Mouse (Mus musculus): Measurements from ENCODE around the gene Pacrg.

Gene Pacrg

DNA sequence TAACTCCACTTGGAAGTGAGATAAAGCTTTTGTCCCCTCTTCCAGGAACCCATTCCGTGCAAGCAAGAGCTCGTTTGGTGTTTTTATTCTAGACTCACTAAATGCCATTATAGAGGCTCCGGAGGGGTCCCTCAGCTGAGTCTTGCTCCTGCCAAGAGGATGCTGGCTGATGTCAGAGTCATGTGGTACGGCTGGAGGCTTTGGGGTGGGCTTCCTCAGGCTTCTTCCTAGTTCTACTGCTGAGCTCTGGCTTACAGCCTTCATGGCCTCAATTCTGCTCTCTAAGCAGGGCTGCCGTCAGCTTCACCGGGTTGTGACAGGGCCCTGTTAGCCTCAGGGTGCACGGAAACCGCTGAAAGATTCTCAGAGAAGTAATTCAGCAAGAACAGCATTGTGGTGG is 305.9 kb downstream of the Pacrg start:
- no peak for DNase-seq

DNA sequence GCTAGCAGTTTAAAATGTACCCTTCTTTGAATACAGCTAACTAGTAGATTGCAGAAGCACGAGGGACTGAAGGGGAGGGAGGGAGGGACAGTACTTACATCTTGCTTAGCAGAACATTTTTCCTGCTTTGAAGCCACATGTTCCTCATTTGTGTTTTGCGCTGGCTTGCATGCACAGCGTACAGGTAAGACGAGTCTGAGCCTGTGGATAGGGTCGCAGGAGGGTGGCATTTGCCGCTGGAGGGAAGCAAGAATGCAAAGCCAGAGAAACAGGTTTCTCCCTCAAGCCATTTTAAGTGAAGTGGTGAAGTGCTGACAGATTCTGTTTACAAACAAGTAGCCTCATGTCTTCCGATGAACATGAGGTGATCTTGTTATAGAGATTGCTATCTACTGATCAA is 306.6 kb downstream of the Pacrg start:
- no peak for DNase-seq

DNA sequence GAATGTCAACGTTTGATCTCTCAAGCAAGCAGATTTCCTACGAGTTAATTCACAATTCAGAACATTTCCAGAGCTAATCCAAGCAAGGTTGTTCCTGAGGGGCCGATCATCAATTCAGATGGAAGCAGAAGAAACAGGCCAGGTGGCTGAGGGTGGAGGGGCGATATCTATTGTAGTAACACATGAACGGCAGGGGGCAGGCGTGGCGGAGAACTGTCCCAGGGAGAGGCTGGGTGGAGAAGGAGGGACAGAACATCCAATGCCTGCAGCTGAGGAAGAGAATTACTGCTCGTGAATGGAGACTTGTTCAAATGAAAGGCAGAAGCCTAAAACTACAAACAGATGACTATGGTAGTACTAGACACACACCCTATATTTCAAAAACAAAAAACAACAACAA is 309.1 kb downstream of the Pacrg start:
- DNase-seq, result peak; percentile 40

DNA sequence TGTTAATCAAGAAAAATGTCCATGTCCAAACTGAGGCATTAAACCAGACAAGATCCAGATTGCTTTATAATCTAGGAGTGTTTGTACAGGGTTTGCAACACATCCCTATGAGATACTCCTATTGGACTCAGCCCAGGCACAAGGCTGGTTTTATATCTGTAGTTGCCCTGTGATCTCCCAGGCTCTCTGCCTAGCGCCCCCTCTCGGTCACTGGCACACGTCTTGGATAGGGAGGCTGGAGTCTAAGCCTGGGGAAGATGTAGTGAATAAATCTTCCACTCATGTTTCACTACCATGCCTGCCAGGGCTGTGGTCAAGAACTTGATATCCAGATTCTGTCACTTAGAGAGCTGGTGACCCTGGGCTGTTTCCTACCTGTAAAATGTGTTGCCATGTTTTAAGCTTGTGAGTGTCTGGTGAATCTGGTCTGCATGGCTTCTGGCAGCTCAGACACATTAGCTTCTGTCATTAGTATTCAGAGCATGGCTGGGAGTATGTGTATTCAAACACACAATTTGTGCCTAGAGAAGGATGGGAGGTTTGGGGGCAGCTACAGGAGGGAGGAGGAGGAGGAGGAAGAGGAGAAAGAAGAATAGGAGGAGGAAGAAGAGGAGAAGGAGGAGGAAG is 310.7 kb downstream of the Pacrg start:
- DNase-seq, result peak; percentile 33

DNA sequence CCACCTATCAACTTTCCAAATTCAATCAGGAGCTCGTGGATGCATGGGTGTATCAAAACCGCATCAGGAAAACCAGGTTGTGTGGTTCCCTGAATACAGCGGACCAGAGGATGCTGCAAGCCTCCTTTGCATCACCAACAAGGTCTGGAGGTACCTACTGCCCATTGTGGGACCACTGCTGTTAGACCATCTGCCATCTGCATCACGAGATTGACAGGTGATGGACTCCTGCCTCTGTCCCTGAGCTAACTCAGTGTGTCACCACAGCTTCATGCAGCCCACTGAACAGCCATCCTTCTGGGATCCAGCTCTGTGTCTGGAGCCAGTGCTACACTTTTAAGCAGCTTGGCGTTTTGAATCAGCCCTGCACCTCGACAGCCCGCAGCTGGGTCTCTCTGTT is 318.8 kb downstream of the Pacrg start:
- no peak for DNase-seq

DNA sequence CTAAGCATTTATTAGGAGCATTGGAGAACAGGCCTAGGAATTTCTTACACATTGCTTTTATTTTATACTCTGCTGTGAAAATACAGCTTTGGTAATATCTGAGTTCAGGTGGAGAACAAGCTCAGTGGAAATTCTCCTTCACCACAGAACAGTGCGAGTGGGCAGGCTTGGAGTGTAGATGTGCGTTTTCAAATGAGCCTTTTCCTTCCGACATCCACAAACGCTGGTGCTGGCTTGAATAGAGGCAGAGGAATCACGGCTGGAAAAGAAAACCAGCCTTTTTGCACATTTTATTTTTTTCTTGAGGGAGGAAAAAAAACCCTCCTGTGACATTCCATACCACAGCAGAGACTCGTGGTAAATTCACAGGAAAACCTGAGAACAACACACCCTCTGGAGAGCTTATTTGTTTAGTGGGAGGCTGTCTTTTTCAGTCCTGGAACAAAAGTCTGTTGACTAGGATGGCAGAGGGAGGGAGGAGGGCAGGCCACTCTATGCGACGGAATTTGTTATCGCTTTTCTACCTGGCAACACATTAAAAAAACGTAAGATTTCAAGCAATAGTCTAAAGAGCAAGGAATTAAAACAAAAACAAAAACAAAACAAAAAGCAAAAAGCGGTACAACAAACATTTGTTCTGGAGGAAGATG is 320.5 kb downstream of the Pacrg start:
- DNase-seq, result no peak

DNA sequence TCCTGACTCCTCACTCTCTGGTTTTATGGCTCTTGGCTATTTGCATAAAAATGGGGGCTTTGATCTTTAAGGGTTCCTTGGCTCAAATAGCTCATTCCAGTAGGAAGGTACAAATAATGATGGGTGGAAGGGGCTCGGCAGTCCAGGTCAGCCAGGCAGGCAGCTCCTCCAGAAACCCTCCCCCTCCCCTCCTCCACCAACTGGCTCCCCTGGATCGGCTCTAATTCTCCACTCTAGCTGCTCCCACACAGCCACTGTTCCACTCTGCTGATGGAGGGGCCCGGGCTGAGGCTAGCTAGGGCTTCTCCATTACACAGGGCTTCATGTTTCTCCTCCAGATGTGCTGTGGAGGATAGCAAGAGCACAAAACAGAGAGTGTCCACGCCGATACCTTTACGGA is 325.3 kb downstream of the Pacrg start:
- no peak for DNase-seq

DNA sequence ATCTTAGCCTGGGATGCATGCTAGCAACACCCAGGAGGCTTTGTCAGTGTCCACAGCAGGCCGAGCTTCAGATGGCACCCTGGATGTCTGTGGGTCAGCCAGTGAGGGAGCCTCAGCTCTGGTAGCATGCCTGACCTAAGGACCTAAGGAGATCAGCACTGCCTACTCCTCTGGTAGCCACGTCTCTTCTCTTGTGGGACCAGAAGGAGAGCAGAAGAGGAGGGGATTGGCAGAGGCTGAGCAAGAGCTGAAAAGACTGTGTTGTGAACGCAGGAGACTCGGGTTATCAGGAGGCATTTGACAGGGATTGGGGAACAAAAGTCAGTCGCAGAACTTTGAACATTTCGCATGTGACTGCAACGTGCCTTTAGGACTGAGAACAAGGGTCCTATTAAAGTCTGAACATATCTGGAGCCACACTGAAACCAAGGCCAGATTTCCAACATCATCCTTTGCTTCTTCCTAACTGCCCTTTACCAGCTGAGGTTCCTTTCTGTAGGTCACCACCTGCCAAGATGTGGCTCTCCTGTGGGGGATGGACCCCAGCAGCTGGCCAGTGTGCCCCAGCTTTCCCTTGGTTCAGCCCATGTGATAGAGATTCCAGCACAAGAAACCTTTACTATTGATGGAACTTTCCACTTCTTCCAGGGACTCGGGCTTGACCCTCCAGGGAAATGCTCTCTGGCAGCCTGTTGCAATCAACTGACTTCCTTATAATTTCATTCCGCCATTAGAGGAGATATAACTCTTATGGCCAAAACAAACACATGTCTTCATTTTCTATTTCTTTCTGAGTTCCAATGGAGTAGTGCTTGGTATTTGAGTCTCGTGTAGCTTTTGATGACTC is 329.0 kb downstream of the Pacrg start:
- no peak for DNase-seq

DNA sequence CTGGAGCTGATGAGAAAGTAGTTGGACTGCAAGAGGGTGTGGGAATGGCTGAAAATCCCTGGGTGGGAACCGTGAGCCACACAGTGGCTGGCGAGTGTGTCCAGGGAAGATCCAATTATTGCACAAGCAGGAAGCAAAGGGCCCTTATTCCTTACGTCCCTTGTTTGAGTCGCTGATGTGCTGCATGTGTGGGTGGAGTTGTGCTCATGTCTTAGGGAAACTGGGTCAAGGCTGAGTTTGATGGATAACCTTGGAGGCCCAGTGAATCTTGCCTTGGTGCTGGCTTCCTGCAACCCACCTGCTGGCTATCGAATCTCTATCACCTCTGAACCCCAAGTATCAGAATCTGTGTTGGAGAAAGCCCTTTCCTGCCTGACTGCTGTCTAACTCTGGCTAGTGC is 329.6 kb downstream of the Pacrg start:
- no peak for DNase-seq

DNA sequence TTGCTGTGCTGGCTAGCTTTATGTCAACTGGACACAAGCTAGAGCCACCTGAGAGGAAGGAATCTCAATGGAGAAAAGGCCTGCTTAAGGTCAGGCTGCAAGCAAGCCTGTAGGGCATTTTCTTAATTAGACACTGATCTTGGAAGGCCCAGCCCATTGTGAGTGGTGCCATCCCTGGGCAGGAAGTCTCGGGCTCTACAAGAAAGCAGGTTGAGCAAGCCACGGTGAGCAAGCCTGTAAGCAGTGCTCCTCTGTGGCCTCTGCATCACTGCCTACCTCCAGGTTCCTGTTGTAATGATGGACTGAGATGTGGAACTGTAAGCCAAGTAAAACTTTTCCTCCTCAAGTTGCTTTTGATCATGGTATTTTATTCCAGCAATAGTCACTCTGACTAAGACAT is 332.0 kb downstream of the Pacrg start:
- no peak for DNase-seq

DNA sequence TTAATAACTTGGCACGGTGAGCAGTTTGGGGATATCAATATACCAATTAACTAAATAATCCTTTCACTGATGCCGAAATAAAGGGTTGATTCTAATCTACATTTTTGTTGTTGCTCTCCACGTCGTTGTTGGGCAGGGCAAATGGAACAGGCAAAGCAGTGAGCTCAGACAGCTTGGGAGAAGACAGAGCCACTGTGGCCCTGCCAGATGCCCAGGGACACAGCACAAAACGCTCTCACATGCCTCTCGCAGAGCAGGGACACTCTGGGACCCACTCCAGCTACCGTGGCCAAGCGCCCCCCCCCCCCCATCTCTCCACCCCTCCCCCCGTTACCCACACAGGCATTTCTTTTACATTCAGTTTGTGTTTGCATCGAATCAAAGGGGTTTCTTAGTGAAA is 332.6 kb downstream of the Pacrg start:
- DNase-seq, result no peak

DNA sequence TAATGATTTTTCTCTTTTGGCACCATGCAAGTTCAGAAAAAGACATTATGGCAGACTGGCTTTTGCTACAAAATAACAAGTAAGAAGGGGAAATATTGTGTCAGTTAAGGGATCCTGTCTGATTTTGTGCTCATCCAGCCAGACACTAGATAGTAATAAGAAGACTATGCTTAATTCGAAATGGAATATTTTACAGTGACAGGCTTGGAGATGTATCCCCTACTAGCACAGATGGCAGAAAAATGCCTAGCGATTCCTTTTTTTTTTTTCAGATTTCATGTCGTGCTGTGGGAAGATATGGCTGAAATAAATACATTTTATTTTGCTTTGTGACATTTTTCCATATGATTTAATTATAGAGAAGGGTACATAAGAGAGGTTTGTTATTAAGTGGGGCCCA is 333.2 kb downstream of the Pacrg start:
- no peak for DNase-seq

DNA sequence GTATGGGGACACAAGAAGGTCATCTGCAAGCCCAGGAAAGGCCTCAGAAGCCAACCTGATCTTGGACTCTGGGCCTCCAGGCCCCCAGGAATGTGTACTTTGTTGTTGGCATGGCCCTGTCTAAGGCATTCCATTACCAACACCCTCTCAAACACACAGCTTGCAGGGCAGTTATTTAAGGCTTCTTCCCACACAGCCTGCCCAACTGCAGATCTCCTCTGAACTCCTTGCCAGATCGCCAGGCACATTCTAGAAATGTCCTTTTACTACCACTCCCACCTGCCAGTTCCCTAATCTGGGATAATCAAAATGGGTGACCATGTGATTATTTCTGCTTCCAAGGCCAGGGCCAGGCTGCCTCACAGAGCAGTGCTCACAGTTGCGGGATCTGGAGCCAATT is 338.7 kb downstream of the Pacrg start:
- DNase-seq, result no peak

DNA sequence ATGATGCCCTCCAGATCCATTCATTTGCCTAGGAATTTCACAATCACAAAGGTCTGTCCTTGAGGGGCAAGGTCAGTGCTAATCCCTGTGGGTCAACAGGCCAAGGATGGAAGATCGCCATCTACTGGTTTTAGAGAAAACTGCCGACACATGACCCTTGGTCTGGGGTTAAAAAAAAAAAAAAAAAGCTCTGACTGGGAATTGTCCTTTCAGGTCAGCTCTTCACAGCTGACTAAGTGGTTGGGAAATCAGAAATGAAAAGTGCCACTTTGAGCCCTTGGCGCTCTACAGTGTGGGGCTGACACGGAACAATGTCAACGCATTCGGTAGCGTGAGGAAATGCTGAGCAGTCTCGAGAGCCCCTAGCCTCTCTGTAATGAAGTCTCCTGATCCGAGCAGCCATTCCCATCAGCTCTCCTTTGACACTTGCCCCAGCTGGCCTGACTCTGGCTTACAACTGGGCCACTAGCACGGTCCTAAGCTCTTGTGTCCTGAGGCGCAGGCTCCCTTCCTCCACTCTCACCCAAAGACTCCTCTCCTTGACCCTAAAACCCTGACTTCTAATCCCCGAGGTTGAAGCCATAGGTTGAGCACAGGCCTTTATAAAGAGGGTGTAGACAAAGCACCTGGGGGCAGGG is 339.2 kb downstream of the Pacrg start:
- DNase-seq, result no peak

DNA sequence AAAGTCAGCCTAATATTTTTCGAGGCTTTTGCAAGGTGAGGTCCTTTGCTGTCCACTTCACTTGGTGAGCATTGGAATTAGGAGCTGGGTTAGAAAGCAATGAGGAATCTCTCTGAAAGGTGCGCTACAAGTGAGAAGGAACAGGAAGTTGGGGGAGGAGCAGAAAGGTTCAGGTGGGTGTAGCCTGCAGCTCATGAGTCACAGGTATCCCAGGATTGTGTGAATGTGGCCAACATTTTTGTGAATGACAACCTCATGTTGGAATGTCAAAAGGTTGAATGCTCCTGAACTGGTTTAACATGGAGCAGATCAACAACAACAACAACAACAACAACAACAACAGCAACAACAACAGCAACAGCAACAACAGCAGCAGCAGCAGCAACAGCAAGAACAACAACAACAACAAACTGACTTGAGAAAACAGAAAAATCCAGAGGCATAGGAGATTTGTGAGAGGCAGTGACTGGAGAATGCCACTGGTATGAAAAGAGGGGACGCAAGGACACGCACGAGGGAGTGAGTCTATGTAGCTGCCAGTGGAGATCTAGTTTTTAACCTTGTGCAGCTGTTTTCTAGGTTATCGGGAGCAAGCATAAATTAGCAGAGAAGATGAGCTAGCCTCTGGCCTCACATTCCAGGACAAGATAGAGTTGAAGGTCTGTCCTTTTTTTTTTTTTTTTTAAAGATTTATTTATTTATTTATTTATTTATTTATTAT is 341.0 kb downstream of the Pacrg start:
- DNase-seq, result no peak

DNA sequence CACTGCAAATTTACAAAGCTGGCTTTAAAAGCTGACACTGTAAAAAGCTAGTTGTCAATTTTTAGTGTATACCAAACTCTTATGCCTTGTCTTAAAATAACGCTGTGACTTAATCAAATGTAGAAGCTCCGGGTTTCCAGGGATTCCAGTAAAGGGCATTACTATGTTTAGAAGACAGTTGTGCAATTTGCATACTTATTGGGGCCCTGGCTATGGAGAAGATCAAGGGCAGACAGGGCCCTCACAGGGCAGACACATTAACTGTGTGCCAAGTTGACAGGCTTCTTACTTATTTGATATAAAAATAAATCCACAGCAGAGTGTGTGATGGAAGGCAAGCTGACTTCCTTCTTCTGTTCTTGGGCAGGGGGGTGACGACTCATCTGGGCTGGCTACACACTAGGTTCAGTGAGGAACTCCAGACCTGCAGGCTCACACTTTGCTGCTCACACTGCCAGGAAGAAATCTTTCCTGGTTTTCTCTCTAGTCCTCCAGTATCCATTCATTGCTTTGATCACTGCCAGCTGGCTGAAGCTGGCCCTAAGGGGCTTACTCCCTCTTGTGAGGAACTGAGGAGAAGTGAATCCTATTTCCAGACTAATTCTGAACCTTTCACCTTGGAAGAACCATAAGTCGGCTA is 342.2 kb downstream of the Pacrg start:
- DNase-seq, result no peak

DNA sequence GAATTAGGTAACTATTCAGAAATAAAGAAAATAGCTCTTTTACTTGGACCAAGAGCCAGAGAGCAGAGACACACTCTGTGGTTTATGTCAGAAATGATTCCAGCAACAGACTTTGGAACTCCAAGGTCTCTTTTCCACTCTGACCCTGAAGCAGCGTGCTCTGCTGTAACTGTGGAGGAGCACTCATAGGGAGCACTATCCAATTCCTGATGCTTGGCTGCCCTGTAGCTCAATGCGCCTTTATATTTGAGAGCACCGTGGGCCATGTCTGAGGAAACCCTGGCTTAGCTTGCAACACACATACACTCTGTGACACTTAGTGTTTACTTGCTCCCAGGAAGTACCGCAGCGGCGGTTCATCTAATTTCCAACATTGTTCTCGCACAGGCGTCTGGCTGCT is 344.0 kb downstream of the Pacrg start:
- DNase-seq, result no peak

DNA sequence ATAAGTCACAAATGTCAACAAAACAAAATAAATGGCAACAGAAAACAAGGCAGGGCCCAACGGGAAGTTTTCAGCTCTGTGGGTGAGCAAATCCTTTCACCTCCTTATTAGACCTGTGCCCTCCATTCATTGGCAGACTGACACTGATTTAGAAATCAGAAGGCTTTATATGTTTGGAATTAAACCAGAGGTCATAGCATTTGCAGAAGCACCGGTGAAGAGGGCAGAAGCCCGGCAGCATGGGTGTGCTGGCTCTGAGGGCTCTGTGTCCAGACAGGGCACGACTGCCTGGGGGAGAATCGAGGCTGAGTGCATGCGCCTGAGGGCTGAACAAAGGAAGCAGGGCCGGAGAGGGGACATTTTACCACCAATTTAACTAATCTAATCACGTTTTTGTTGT is 344.5 kb downstream of the Pacrg start:
- DNase-seq, result no peak

DNA sequence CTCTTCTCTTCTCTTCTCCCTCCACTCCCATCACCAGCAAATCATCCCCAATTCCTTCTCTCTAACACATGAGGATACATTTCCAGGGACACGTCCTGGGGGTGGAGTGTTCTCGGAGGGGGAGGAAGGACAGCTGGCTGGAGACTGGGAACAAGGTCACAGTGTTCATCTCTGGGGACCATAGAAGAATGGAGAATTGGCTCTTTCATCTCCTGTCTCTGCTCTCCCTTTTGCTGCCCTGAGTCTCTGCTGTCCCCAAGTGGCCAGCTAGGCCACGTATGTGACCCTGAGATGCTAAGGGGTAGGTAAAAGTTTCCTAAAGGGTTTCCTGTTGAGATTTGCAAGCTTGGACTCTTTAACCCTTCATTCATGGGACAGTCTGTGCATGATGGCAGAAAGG is 347.0 kb downstream of the Pacrg start:
- DNase-seq, result no peak

DNA sequence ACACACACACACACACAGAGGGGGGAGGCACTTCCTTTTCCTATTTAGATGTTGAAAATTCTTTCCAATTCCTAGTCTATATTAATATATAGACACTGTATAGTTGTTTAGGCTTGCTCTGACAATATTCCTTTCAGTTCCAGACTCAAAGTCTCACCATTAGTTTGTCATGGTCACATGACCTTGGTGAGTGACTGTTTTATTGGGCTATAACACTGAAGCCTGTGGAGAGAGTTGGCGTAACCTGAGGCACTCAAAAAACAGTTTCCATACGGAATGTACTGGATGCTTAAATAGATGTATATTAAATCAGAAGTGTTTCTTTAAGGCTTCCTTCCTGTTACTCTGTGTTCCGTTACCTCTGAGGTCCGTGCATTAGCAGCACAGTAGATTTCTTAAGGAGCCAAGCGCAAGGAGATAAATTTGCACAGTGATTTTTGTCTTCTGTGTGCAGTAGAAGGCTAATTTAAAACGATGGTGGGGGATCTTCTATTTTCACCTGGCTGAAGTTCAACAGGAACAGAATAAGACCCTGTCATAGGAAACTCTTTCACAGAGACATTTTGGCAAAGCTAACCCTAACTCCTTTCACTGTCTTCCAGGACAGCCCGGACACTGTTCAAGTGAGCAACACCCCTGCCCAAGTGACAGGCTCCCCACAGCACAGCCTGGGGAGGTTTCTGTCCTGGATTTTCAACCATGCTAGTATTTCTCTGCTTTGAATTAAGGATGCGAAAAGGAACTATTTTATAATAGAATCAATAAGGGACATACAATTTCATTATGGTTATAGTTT is 349.5 kb downstream of the Pacrg start:
- no peak for DNase-seq

DNA sequence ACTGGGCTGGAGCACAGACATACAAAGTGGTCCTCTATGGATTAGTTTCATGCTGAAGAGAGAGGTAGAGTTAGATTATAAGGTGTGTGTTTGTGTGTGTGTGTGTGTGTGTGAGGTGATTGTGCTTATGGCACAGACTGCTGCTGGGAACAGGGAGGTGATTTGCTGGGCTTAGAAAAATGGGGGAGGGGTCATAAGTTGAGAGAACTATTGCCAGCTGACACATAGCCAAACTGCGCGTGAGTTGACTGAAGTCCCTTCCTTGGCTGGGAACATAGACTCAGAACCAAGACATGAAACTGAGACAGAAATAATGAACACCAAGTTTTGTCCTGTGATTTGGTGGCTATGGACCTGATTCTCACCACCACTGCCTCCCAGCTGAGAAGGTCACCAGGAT is 351.2 kb downstream of the Pacrg start:
- DNase-seq, result no peak

All from right cerebral cortex, postnatal 14 days (tissue).